Mouse (Mus musculus): ENCODE results near the gene 2410004B18Rik.

GRCm38 (mm10) chr3:145987268-145987969 lies 49.6 kb downstream of the 2410004B18Rik start, which contains the start of gene Syde2:
- TF ChIP-seq USF1 (IDR thresholded peaks at IDR 0.05; ENCODE audit: low read depth): no peak
- TF ChIP-seq POLR2A (IDR thresholded peaks at IDR 0.05; ENCODE audit: insufficient read length, low read depth): no peak
- no peak for TF ChIP-seq TCF12 (IDR thresholded peaks at IDR 0.05; ENCODE audit: insufficient read depth, poor library complexity, severe bottlenecking)
- TF ChIP-seq E2F4 (IDR thresholded peaks at IDR 0.05; ENCODE audit: insufficient read depth): no peak
- TF ChIP-seq MAX (IDR thresholded peaks at IDR 0.05; ENCODE audit: low read depth): no peak
- no peak for TF ChIP-seq POLR2AphosphoS2 (IDR thresholded peaks at IDR 0.05; ENCODE audit: insufficient read length, low read depth)
- no peak for TF ChIP-seq MYOD1 (IDR thresholded peaks at IDR 0.05; ENCODE audit: control insufficient read depth in 1 of 3, insufficient read length in 2 of 3, low read depth in 2 of 3)
- no peak for TF ChIP-seq CEBPB (IDR thresholded peaks at IDR 0.05; ENCODE audit: insufficient read depth, poor library complexity, severe bottlenecking)
- no peak for TF ChIP-seq MYOG (IDR thresholded peaks at IDR 0.05; ENCODE audit: control insufficient read depth in 1 of 3, insufficient read depth in 1 of 3, insufficient read length in 2 of 3, low read depth in 2 of 3)
- no peak for TF ChIP-seq TCF3 (IDR thresholded peaks at IDR 0.05; ENCODE audit: insufficient read length, low read depth)
- TF ChIP-seq SRF (IDR thresholded peaks at IDR 0.05; ENCODE audit: control insufficient read depth, insufficient read length, low read depth): no peak
- no peak for TF ChIP-seq REST (IDR thresholded peaks at IDR 0.05; ENCODE audit: insufficient read depth, insufficient read length)

Measured in myocyte (in vitro differentiated cells).